Mouse (Mus musculus): Measurements from ENCODE around the gene Gm49387.

DNA sequence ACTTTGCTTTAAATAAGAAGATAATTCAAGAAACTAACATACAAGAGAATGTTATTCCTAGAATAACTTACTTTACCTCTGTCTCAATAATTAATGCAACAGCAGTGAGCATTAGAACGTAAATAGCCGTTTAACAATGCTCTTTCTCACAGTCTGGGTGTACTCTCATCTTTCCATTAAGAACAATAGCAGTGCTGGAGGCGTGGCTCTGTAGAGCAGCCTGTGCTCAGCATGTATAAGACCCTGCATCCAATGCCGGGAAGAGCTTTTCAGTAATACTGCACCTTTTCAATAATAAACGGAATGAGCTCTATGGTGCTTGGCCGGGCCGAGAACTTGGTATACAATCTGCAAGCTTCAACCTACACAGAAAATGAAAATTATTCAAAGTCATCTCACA, 10.0 kb downstream of the Gm49387 start:
- TF ChIP-seq CTCF (IDR thresholded peaks at IDR 0.05) (no peak), EP300 (IDR thresholded peaks at IDR 0.05) (no peak)

Data from lung, postnatal 0 days (tissue).